In genomic region chr7:28547628-28548027, GRCm38 (mm10) we compare ENCODE assay signal across 28 mouse cellular contexts. TPM values are rescaled to one million over a fixed set of nuclear protein-coding genes. Genes with fewer than 3 reads are reported as not detected.
DNase-seq lines count a peak whose midpoint lies in the region; ATAC-seq and TF ChIP-seq lines count a peak whose summit lies in the region.
"Had no signal": no experiment of that assay in that cellular context is flagged by ENCODE, and none has a peak within 500 bp of the region (broad histone marks: within the 10 kb centered on the region; RNA-seq: fewer than 3 reads in every experiment).

No protein-coding gene starts in this region.

- TF ChIP-seq CTCF in kidney, postnatal 0 days (IDR thresholded peaks at IDR 0.05; ENCODE audit: low read depth): no peak
- TF ChIP-seq CTCF in E14TG2a.4 (conservative IDR thresholded peaks at IDR 0.05; ENCODE audit: low read length): no peak

- no peaks in the 10 kb centered on the region for H3K9me3 ChIP-seq in kidney, postnatal 0 days (replicated peaks; ENCODE audit: low read length)
- peaks cover 11% of the 10 kb centered on the region for H3K9me3 ChIP-seq in E14TG2a.4 (ENCODE audit: low read length)
- no peaks in the 10 kb centered on the region for H3K9me3 ChIP-seq in liver, embryonic 12.5 days (replicated peaks)
- H3K9me3 ChIP-seq in hindbrain, embryonic 11.5 days (ENCODE audit: control insufficient read depth, low read length): no peaks in the 10 kb centered on the region
- H3K9me3 ChIP-seq: hindbrain, embryonic 15.5 days; intestine, embryonic 15.5 days; midbrain, embryonic 12.5 days had no signal

- peak overlapping the region; percentile 47; the same call in 1 of the 2 replicates for H3K4me2 ChIP-seq in kidney, postnatal 0 days (ENCODE audit: low read length)
- H3K4me2 ChIP-seq in liver, embryonic 12.5 days: peak overlapping the region; percentile 37; the same call in 1 of the 2 replicates
- H3K4me2 ChIP-seq in hindbrain, embryonic 11.5 days (replicated peaks; ENCODE audit: low read depth, low read length): no peak overlapping the region

- WGBS in kidney, postnatal 0 days: 71% methylated on average over 7 of the region's 7 CpGs
- 31% methylated on average over 7 of the region's 7 CpGs for WGBS in liver, embryonic 12.5 days (ENCODE audit: insufficient replicate concordance)
- 71% methylated on average over 7 of the region's 7 CpGs for WGBS in hindbrain, embryonic 11.5 days

- ATAC-seq in kidney, postnatal 0 days (replicated peaks; ENCODE audit: low FRiP score, low read depth): no peak
- no peak for ATAC-seq in liver, embryonic 12.5 days
- peak; percentile 64 for ATAC-seq in monocyte, adult 5-6 weeks (replicated peaks; ENCODE audit: insufficient number of reproducible peaks, low FRiP score, low TSS enrichment, poor library complexity, severe bottlenecking)
- ATAC-seq in hindbrain, embryonic 11.5 days (ENCODE audit: low FRiP score): no peak
- ATAC-seq: intestine, embryonic 15.5 days had no signal

- no peak overlapping the region for H3K4me3 ChIP-seq in kidney, postnatal 0 days (replicated peaks; ENCODE audit: low read depth, low read length)
- H3K4me3 ChIP-seq in E14TG2a.4 (replicated peaks; ENCODE audit: low read length): 0 out of 2 replicates have a peak overlapping the region, but pooled peaks have one; percentile 73
- H3K4me3 ChIP-seq in liver, embryonic 12.5 days: no peak overlapping the region
- H3K4me3 ChIP-seq in hindbrain, embryonic 11.5 days (ENCODE audit: low read depth, low read length): no peak overlapping the region
- H3K4me3 ChIP-seq: myocyte had no signal

- DNase-seq in kidney, postnatal 0 days (ENCODE audit: low spot score): no peak
- no peak for DNase-seq in kidney, adult 18-20 months
- no peak for DNase-seq in hindbrain, embryonic 11.5 days (ENCODE audit: low spot score)
- no peak for DNase-seq in cerebellum, adult 18-20 months
- no peak for DNase-seq in spleen, adult 12 weeks (ENCODE audit: low spot score)
- DNase-seq: cerebellum, adult 9-11 months; embryo, embryonic 11 days; heart, postnatal 14 days; kidney, postnatal 10 days; lung, embryonic 14.5 days; lung, postnatal 36 days; thymus, postnatal 14 days had no signal

- H3K9ac ChIP-seq in kidney, postnatal 0 days (ENCODE audit: low read depth, low read length): no peak overlapping the region
- H3K9ac ChIP-seq in liver, embryonic 12.5 days: no peak overlapping the region
- no peak overlapping the region for H3K9ac ChIP-seq in hindbrain, embryonic 11.5 days (ENCODE audit: low read depth, low read length)
- H3K9ac ChIP-seq: intestine, embryonic 15.5 days; lung, embryonic 14.5 days had no signal

- no peak overlapping the region for H3K27ac ChIP-seq in kidney, postnatal 0 days
- no peak overlapping the region for H3K27ac ChIP-seq in liver, embryonic 12.5 days
- no peak overlapping the region for H3K27ac ChIP-seq in hindbrain, embryonic 11.5 days (ENCODE audit: low read depth, low read length)
- H3K27ac ChIP-seq: forebrain, embryonic 10.5 days; hindbrain, embryonic 15.5 days; intestine, embryonic 15.5 days; midbrain, embryonic 12.5 days had no signal

- no peaks in the 10 kb centered on the region for H3K36me3 ChIP-seq in kidney, postnatal 0 days (ENCODE audit: insufficient read depth, low read length)
- no peaks in the 10 kb centered on the region for H3K36me3 ChIP-seq in E14TG2a.4 (ENCODE audit: insufficient read depth, low read length)
- H3K36me3 ChIP-seq in liver, embryonic 12.5 days: no peaks in the 10 kb centered on the region
- no peaks in the 10 kb centered on the region for H3K36me3 ChIP-seq in hindbrain, embryonic 11.5 days (ENCODE audit: control insufficient read depth, insufficient read depth, low read length)
- H3K36me3 ChIP-seq: forebrain, embryonic 10.5 days; heart, embryonic 12.5 days; hindbrain, embryonic 15.5 days; intestine, embryonic 15.5 days; midbrain, embryonic 12.5 days had no signal

- H3K27me3 ChIP-seq in kidney, postnatal 0 days (ENCODE audit: insufficient read depth, low read length): peaks cover 17% of the 10 kb centered on the region
- H3K27me3 ChIP-seq in E14TG2a.4 (ENCODE audit: insufficient read depth, low read length): peaks cover 45% of the 10 kb centered on the region
- H3K27me3 ChIP-seq in liver, embryonic 12.5 days (replicated peaks): peaks cover 54% of the 10 kb centered on the region
- H3K27me3 ChIP-seq in hindbrain, embryonic 11.5 days (ENCODE audit: control insufficient read depth, insufficient read depth, low read length): peaks cover 17% of the 10 kb centered on the region

- H3K4me1 ChIP-seq in kidney, postnatal 0 days (replicated peaks; ENCODE audit: insufficient read depth, low read length): peaks cover 6% of the 10 kb centered on the region; the same call in 1 of the 2 replicates
- peaks cover 59% of the 10 kb centered on the region for H3K4me1 ChIP-seq in E14TG2a.4 (replicated peaks; ENCODE audit: low read depth, low read length)
- H3K4me1 ChIP-seq in liver, embryonic 12.5 days: peaks cover 15% of the 10 kb centered on the region
- no peaks in the 10 kb centered on the region for H3K4me1 ChIP-seq in hindbrain, embryonic 11.5 days (replicated peaks; ENCODE audit: control insufficient read depth, insufficient read depth, low read length)

RNA-seq across cellular contexts. Expression of gene Nccrp1, which starts 0.6 kb away (rescaled TPM):
- polyA plus RNA-seq in kidney, postnatal 0 days (2015; fragmentation: Nextera tagmentation; extraction: Ambion mirVana): 5.5 and 7.3 TPM in 2 replicates
- not detected in 2 replicates for polyA plus RNA-seq in liver, embryonic 12.5 days (2016; fragmentation: Nextera tagmentation; extraction: Ambion mirVana)
- not detected in 3 replicates for total RNA-seq in monocyte, adult 5-6 weeks (2017)
- not detected in 2 replicates for polyA plus RNA-seq in hindbrain, embryonic 11.5 days (2014; fragmentation: Nextera tagmentation; extraction: Ambion mirVana)
- total RNA-seq: gastrocnemius, adult 18-20 months; heart, postnatal 14 days had no signal
- polyA plus RNA-seq: forebrain, embryonic 10.5 days; heart, embryonic 12.5 days; intestine, embryonic 15.5 days; limb, embryonic 14.5 days; lung, embryonic 14.5 days; midbrain, embryonic 12.5 days had no signal

RNA-seq across cellular contexts. Expression of gene Sycn, which starts 6.9 kb away (rescaled TPM):
- 0.27 and 0.45 TPM in 2 replicates for polyA plus RNA-seq in kidney, postnatal 0 days (2015; fragmentation: Nextera tagmentation; extraction: Ambion mirVana)
- polyA plus RNA-seq in liver, embryonic 12.5 days (2016; fragmentation: Nextera tagmentation; extraction: Ambion mirVana): not detected in 2 replicates
- total RNA-seq in monocyte, adult 5-6 weeks (2017): not detected in 3 replicates
- polyA plus RNA-seq in hindbrain, embryonic 11.5 days (2014; fragmentation: Nextera tagmentation; extraction: Ambion mirVana): not detected in 2 replicates
- total RNA-seq: ES-E14; gastrocnemius, adult 18-20 months; heart, postnatal 14 days; layer of hippocampus, adult 18-20 months; layer of hippocampus, postnatal 25 days; left cerebral cortex, postnatal 14 days had no signal
- polyA plus RNA-seq: forebrain, embryonic 10.5 days; heart, embryonic 12.5 days; hindbrain, embryonic 15.5 days; lung, embryonic 14.5 days; midbrain, embryonic 12.5 days; myocyte had no signal

RNA-seq across cellular contexts. Expression of gene Ifnl3, which starts 25.0 kb away (rescaled TPM):
- not detected in 2 replicates for polyA plus RNA-seq in kidney, postnatal 0 days (2015; fragmentation: Nextera tagmentation; extraction: Ambion mirVana)
- polyA plus RNA-seq in liver, embryonic 12.5 days (2016; fragmentation: Nextera tagmentation; extraction: Ambion mirVana): not detected in 2 replicates
- not detected in 3 replicates for total RNA-seq in monocyte, adult 5-6 weeks (2017)
- not detected in 2 replicates for polyA plus RNA-seq in hindbrain, embryonic 11.5 days (2014; fragmentation: Nextera tagmentation; extraction: Ambion mirVana)
- total RNA-seq: ES-E14; gastrocnemius, adult 18-20 months; heart, postnatal 14 days; layer of hippocampus, adult 18-20 months; layer of hippocampus, postnatal 25 days; left cerebral cortex, postnatal 14 days had no signal
- polyA plus RNA-seq: forebrain, embryonic 10.5 days; gonadal fat pad, adult 2 months; heart, embryonic 12.5 days; hindbrain, embryonic 15.5 days; intestine, embryonic 15.5 days; limb, embryonic 14.5 days; lung, embryonic 14.5 days; midbrain, embryonic 12.5 days; myocyte had no signal

RNA-seq across cellular contexts. Expression of gene Ifnl2, which starts 37.4 kb away (rescaled TPM):
- not detected in 2 replicates for polyA plus RNA-seq in kidney, postnatal 0 days (2015; fragmentation: Nextera tagmentation; extraction: Ambion mirVana)
- polyA plus RNA-seq in liver, embryonic 12.5 days (2016; fragmentation: Nextera tagmentation; extraction: Ambion mirVana): not detected in 2 replicates
- total RNA-seq in monocyte, adult 5-6 weeks (2017): not detected in 3 replicates
- polyA plus RNA-seq in hindbrain, embryonic 11.5 days (2014; fragmentation: Nextera tagmentation; extraction: Ambion mirVana): not detected in 2 replicates
- total RNA-seq: ES-E14; gastrocnemius, adult 18-20 months; heart, postnatal 14 days; layer of hippocampus, adult 18-20 months; layer of hippocampus, postnatal 25 days; left cerebral cortex, postnatal 14 days had no signal
- polyA plus RNA-seq: forebrain, embryonic 10.5 days; gonadal fat pad, adult 2 months; heart, embryonic 12.5 days; hindbrain, embryonic 15.5 days; intestine, embryonic 15.5 days; limb, embryonic 14.5 days; lung, embryonic 14.5 days; midbrain, embryonic 12.5 days; myocyte had no signal

RNA-seq across cellular contexts. Expression of gene Samd4b, which starts 50.3 kb away (rescaled TPM):
- 18.4 and 19.5 TPM in 2 replicates for polyA plus RNA-seq in kidney, postnatal 0 days (2015; fragmentation: Nextera tagmentation; extraction: Ambion mirVana)
- 10.0 and 12.5 TPM in 2 replicates for polyA plus RNA-seq in liver, embryonic 12.5 days (2016; fragmentation: Nextera tagmentation; extraction: Ambion mirVana)
- 7.1 to 11.4 TPM (median 10.1 TPM) in 3 replicates for total RNA-seq in monocyte, adult 5-6 weeks (2017)
- 25.3 and 27.4 TPM in 2 replicates for polyA plus RNA-seq in hindbrain, embryonic 11.5 days (2014; fragmentation: Nextera tagmentation; extraction: Ambion mirVana)
